Mouse (Mus musculus) retina, postnatal 1 day (tissue): ENCODE results near the gene Pik3c2g.
A peak's percentile ranks its signal among the peaks of the same experiment; 100 is the strongest.
"Not testable (repeated sequence)": the region's sequence is repeated elsewhere in the genome, so short reads cannot be mapped to it uniquely, and the experiment has no call there.

ENCODE experiments used
- DNase-seq: peaks from one replicate; pipeline ENCODE4 v3.0.0-alpha.2; 2012

Pik3c2g gene

GRCm38 (mm10) chr6:139934861-139935260 is 347.8 kb downstream of the Pik3c2g start:
- no peak for DNase-seq

GRCm38 (mm10) chr6:139937581-139937980 is 350.6 kb downstream of the Pik3c2g start:
- DNase-seq = not testable (repeated sequence)

GRCm38 (mm10) chr6:139947106-139947879 is 360.3 kb downstream of the Pik3c2g start:
- DNase-seq = no peak

DNA sequence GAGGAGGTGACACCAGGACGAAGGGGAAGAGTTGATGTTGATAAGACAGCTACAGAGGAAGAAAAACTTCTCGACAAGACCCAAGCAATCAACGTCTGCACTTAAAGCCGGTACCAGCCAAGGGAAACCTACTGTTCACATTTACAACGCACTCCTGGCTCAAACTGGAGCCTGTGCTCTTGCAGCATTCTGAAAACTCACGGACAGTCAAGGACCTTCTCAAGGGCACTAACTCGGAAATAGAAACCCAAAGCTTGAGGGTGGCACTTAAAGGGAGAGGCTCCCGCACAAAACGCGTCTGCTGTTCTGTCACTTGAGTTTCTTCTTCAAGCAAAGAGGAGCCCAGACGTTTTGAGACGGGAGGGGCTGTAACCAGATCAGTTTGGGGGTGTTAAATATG is 366.6 kb downstream of the Pik3c2g start:
- DNase-seq = no peak

GRCm38 (mm10) chr6:139957531-139958241 is 370.7 kb downstream of the Pik3c2g start:
- DNase-seq = no peak

DNA sequence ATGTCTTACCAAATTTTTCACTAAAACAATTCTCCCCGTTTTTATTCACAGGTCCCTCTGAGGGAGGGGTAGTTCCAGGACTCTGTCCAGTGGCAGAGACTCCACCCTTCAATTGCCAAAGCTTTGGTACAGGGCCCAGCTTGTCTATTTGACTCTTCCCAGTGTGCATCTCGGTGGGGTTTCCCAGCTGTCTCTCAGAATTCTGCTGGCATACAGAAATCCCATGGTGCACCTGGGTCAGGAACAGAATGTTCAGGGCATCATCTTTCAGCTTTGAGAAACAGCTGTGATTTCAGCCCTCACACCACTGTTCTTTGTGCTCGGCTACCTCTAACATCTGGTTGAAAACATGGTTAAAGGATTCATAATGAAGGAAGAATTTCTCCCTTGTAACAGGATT is 376.8 kb downstream of the Pik3c2g start:
- no peak for DNase-seq

GRCm38 (mm10) chr6:139964895-139965294 is 377.9 kb downstream of the Pik3c2g start:
- DNase-seq = no peak

- DNase-seq = peak; percentile 23
These were observed 379.7 kb downstream of the Pik3c2g start for GRCm38 (mm10) chr6:139966684-139967083.

- DNase-seq = no peak
These were observed 384.7 kb downstream of the Pik3c2g start for GRCm38 (mm10) chr6:139971608-139972298.

DNA sequence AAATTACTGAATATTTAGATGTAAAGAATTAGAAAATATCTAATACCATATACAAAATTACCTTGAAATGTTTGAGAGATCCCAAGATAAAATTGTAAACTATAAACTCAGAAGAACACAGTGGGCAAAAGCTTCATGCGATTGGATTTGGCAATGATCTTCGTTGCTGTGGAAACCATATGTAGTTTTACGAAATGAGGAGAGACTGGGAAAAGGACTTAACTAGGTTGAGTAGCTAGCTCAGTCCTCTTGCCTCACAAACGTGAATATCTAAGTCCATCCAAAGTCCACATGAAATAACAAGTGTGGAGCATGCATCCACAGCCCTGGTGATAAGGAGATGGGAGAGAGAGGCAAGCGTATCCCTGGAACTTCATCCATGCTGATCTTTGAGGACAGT is 387.6 kb downstream of the Pik3c2g start:
- DNase-seq = no peak

DNA sequence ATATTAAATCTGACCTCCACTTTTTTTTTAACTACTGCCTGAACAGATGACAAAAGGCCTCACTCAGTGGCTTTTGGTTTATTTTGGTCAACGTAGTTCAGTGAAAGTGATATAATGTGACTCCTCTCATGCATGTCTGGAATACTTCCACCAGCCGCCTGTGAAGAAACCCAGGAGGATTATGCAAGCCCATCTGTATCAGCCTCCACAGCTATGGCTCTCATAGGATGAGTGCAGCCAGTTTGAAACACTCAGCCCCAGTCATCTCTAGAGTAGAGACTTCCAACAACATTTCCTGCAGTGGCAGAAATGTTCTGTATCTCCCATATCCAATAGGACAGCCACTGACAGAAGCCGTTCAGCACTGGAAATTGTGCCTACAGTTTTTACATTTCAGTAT is 391.1 kb downstream of the Pik3c2g start:
- DNase-seq = no peak

DNA sequence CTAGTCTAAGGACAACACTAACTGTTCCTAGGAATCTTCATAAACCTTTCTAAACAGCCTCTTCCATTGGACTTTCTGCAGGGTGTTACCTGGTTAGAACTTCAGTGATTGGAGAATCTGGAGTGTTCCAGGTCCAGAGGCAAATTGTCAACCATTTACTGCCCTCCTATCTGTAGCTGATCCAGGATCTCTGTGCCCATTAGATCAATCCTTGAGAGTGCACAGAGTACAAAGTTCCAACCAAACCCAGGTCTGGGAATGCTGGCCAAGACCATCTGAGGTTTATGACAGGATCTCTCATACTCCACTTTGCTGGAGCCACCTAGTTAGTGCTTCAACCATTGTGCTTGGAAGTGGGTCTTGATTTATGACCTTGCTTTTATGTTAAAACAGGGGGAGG is 394.0 kb downstream of the Pik3c2g start:
- DNase-seq = no peak

DNA sequence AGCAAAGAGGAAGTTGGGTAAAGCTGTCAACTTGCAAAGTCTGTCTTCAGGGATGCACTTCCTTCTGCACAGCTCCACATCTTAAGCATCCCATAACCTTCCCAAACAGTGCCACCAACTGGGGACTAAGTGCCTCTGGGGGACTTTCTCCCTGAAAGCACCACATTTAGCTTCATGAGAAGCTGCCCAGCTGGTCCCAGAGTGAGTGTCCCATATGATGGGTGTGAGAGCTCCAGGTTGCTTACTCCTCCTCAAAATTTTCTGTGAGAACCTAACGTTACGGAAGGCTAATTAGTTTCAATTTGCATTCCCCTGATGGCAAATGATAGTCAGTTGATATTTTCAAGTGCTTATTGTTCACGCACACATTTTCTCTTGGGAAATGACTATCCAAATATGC is 397.0 kb downstream of the Pik3c2g start:
- no peak for DNase-seq

GRCm38 (mm10) chr6:139986564-139986963 is 399.5 kb downstream of the Pik3c2g start:
- no peak for DNase-seq

DNA sequence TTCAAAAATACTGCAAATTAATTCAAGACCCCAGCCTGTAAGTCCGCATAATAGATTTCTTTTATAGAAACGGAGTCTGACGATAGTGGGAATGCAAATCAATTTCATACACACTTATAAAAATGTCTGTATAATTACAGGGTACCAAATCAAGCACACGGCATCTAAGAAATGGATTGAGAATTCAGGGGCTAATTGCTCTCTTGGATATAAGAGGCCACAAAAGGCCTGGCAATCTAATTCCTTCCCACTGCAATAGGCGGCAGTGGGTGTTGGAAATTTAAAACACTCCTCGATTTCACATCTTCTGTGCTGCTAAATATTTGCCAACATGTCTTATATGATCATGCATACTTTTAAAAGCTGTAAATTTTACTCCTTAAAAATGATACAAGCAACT is 402.1 kb downstream of the Pik3c2g start:
- DNase-seq = no peak

GRCm38 (mm10) chr6:139989597-139989996 is 402.6 kb downstream of the Pik3c2g start:
- no peak for DNase-seq

DNA sequence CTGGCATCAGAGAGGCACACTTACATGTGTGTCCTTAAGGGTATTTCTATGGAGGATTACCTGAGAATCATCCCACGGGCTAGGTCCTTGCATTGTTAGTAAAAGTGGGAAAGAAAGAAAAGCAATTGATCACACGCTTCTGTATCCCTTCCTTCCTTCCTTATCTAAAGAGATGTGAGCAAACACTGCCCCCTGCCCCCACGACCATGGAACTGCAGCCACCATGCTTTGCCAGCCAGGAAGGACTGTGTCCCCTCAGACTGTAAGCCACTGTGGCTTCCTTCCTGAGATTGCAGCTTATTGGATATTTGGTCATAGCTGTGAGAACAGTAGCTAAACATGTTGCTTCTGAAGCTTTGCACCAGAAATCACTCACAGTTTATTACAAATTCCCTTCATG is 418.2 kb downstream of the Pik3c2g start:
- no peak for DNase-seq
